Mouse (Mus musculus): ENCODE results near the gene Gm11127. TPM values are rescaled to one million over a fixed set of nuclear protein-coding genes. Genes with fewer than 3 reads are reported as not detected.
"Not testable (repeated sequence)": the region's sequence is repeated elsewhere in the genome, so short reads cannot be mapped to it uniquely, and the experiment has no call there.

Gene Gm11127
- not detected in 2 replicates for polyA plus RNA-seq (2016; fragmentation: Nextera tagmentation; extraction: Ambion mirVana)

DNA sequence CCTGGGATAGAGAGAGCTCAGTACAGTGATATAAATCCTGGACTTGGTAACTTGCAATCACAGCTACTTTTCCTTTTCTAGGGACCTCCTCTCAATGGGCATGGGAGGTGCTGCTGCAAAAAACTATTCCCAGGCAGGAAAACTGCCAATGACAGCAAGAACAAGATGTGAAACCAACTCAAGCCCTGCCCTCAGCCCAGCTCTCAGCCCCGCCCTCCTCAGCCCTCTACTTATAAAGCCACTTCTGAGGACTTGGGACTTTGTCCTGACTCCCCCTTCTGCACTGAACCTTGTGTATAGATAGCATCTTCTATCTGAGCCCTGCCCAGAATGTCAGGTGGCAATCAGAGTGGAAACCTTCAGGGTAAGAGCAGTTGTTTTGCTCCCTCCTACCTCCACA lies at the start of gene Gm11127:
Gm11127 (minus strand) TSS at position 10 of the 400 bp plus-strand sequence.
- not testable (repeated sequence) for H3K36me3 ChIP-seq; H3K27ac ChIP-seq (replicated peaks); H3K9ac ChIP-seq (replicated peaks); H3K4me2 ChIP-seq (replicated peaks); H3K4me3 ChIP-seq; H3K27me3 ChIP-seq; H3K9me3 ChIP-seq; H3K4me1 ChIP-seq; ATAC-seq (ENCODE audit: low FRiP score, low read depth)
- WGBS: 68% methylated on average over 1 of the region's 1 CpGs

- H3K4me1 ChIP-seq; H3K4me3 ChIP-seq; ATAC-seq (ENCODE audit: low FRiP score, low read depth); H3K36me3 ChIP-seq; H3K27me3 ChIP-seq; H3K27ac ChIP-seq (replicated peaks); H3K9ac ChIP-seq (replicated peaks); H3K9me3 ChIP-seq; H3K4me2 ChIP-seq (replicated peaks): not testable (repeated sequence)
- WGBS: 91% methylated on average over 12 of the region's 12 CpGs
These were observed 43.9 kb upstream of the Gm11127 start for GRCm38 (mm10) chr17:36102091-36102490.

- H3K4me1 ChIP-seq; H3K4me2 ChIP-seq (replicated peaks): not testable (repeated sequence)
- WGBS: 44% methylated on average over 2 of the region's 2 CpGs
These were observed 41.4 kb upstream of the Gm11127 start for GRCm38 (mm10) chr17:36099603-36100002.

GRCm38 (mm10) chr17:36093936-36094335 lies 35.8 kb upstream of the Gm11127 start:
- Histone ChIP-seq H3K27me3 (no peaks in the 10 kb centered on the region), H3K27ac (replicated peaks) (no peak overlapping the region), H3K9ac (replicated peaks) (no peak overlapping the region), H3K9me3 (no peaks in the 10 kb centered on the region), H3K36me3 (no peaks in the 10 kb centered on the region), H3K4me2 (replicated peaks) (no peak overlapping the region), H3K4me1 (no peaks in the 10 kb centered on the region), H3K4me3 (no peak overlapping the region)
- ATAC-seq (ENCODE audit: low FRiP score, low read depth): no peak
- WGBS: 13% methylated on average over 3 of the region's 3 CpGs

More at GRCm38 (mm10) chr17:36099603-36100002, 41.4 kb upstream of the Gm11127 start:
- H3K36me3 ChIP-seq; H3K9me3 ChIP-seq; H3K9ac ChIP-seq (replicated peaks); ATAC-seq (ENCODE audit: low FRiP score, low read depth); H3K4me3 ChIP-seq; H3K27me3 ChIP-seq; H3K27ac ChIP-seq (replicated peaks): not testable (repeated sequence)

- not testable (repeated sequence) for H3K9me3 ChIP-seq; ATAC-seq (ENCODE audit: low FRiP score, low read depth)
These were observed 34.3 kb upstream of the Gm11127 start for GRCm38 (mm10) chr17:36092520-36092919.

DNA sequence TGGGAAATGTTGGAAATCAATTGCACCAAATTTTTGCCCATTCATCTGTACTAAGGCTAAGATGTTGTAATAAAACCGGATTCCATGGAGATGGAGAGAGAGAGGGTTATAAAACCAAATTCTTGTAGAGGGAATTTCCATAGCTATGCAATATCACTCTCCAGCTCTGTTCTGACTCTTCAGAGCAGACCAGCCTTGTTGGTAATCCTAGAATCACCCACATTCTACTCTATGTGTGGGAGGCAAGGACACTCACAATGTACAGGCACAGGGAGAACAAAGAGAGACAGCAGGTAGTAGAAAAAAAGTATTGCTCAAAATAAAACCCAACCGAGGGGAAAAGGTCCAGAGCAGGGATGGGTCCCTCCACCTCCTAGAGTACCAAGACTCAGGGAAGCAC lies 33.8 kb upstream of the Gm11127 start:
- not testable (repeated sequence) for H3K9me3 ChIP-seq; H3K4me1 ChIP-seq; H3K4me2 ChIP-seq (replicated peaks); H3K9ac ChIP-seq (replicated peaks); H3K27me3 ChIP-seq; ATAC-seq (ENCODE audit: low FRiP score, low read depth); H3K27ac ChIP-seq (replicated peaks); H3K36me3 ChIP-seq; H3K4me3 ChIP-seq
- no CpG with 5 or more reads among the region's 2 CpGs for WGBS

More at GRCm38 (mm10) chr17:36092520-36092919, 34.3 kb upstream of the Gm11127 start:
- not testable (repeated sequence) for H3K4me3 ChIP-seq; H3K36me3 ChIP-seq; H3K27me3 ChIP-seq; H3K4me2 ChIP-seq (replicated peaks); H3K4me1 ChIP-seq; H3K9ac ChIP-seq (replicated peaks); H3K27ac ChIP-seq (replicated peaks)

DNA sequence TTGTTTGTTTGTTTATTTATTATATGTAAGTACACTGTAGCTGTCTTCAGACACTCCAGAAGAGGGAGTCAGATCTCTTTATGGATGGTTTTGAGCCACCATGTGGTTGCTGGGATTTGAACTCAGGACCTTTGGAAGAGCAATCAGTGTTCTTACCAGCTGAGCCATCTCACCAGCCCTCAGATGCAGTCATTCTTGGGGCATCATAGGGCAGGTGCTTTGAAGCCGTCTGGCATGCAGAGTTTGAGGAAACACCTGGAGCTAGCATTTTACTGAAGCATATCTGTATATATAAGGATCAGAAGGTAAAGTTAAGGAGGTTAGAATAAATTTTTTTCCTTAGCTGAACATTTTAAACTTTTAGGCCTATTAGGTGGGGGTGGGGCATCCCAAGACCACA lies 27.8 kb upstream of the Gm11127 start:
- H3K27me3 ChIP-seq: peaks cover 38% of the 10 kb centered on the region
- not testable (repeated sequence) for H3K9ac ChIP-seq (replicated peaks); H3K4me2 ChIP-seq (replicated peaks); H3K4me3 ChIP-seq; H3K36me3 ChIP-seq; ATAC-seq (ENCODE audit: low FRiP score, low read depth); H3K9me3 ChIP-seq; H3K27ac ChIP-seq (replicated peaks); H3K4me1 ChIP-seq
- WGBS: 72% methylated on average over 1 of the region's 1 CpGs

DNA sequence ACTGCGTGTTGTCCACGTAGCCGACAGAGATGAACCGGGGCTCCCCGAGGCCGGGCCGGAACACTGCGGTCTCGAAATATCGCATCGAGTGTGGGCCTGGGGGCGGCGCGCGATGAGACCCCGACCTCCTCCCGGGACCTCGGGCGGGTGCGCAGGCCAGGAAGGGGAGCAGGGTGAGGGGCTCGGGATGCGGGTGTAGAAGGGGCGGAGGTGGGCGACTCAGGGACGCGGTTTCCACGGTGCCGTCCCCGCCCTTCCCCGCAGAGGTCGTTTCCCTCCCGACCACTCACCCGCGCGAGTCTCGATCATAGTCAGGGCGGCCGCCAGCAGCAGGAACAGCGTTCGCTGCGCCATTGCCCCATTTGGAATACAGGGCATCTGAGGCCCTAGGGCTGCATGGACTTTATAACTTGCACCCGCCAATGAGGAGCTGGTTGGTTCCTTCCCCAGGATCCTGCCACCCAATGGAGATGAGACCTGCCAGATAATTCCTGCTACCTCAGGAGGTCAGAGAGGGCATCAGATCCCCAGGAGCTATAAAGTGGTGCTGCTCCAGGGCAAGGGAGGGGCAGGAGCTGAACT lies 25.8 kb upstream of the Gm11127 start:
- no peak overlapping the region for H3K27ac ChIP-seq (replicated peaks)
- H3K36me3 ChIP-seq: no peaks in the 10 kb centered on the region
- no peaks in the 10 kb centered on the region for H3K9me3 ChIP-seq
- peak; percentile 52 for ATAC-seq (ENCODE audit: low FRiP score, low read depth)
- H3K4me3 ChIP-seq: peak overlapping the region; percentile 57
- H3K9ac ChIP-seq (replicated peaks): peak overlapping the region; percentile 58
- peaks cover 38% of the 10 kb centered on the region for H3K27me3 ChIP-seq
- peak overlapping the region; percentile 99 for H3K4me2 ChIP-seq (replicated peaks)
- WGBS: under 1% methylated on average over 42 of the region's 42 CpGs
- H3K4me1 ChIP-seq: peaks cover 9% of the 10 kb centered on the region; the same call in 1 of the 2 replicates

- 1% methylated on average over 46 of the region's 46 CpGs for WGBS
- Histone ChIP-seq H3K9ac (replicated peaks) (peak overlapping the region; percentile 58), H3K27ac (replicated peaks) (no peak overlapping the region), H3K4me2 (replicated peaks) (peak overlapping the region; percentile 99), H3K9me3 (no peaks in the 10 kb centered on the region), H3K27me3 (peaks cover 38% of the 10 kb centered on the region), H3K4me1 (peaks cover 9% of the 10 kb centered on the region; the same call in 1 of the 2 replicates), H3K4me3 (peak overlapping the region; percentile 57), H3K36me3 (no peaks in the 10 kb centered on the region)
- peak; percentile 73 for ATAC-seq (ENCODE audit: low FRiP score, low read depth)
These were observed 25.2 kb upstream of the Gm11127 start for GRCm38 (mm10) chr17:36083266-36083869.

DNA sequence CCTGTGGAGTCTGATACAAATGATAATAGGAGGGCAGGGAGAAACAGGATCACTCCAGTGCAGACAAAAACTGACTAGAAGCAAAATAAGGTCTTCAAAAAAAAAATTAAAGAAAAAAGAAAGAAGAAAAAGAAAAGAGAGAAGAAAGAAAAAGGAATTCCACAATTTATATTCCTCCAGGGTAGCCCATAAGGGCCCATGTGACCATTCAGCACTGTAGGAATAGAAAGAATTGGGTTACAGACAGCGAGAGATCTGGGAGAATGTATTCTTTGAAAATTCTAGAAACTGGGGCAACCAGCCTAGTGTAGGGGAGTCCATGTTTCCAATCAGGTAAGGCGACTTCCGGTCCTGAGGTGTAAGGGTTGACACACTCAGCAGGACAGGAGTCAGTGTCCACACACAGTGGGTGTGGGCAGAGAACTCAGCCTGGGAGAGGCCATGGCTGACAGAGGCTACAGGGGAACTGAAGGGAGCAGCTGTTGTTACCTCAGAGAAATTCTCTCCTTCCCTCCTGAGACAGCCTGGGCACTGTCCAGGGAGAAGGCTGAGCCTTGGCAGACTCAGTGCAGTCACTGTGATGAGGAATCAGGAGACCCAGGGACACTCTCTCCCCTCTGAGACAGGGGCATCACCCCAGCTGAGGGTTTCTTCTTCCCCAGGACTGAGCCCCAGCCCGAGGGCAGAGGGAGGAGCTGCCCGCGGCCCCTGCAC lies 24.5 kb upstream of the Gm11127 start:
- WGBS: 32% methylated on average over 6 of the region's 6 CpGs

GRCm38 (mm10) chr17:36081901-36082300 lies 23.7 kb upstream of the Gm11127 start:
- H3K4me3 ChIP-seq; H3K36me3 ChIP-seq; H3K9ac ChIP-seq (replicated peaks); ATAC-seq (ENCODE audit: low FRiP score, low read depth); H3K4me1 ChIP-seq; H3K9me3 ChIP-seq; H3K27ac ChIP-seq (replicated peaks); H3K4me2 ChIP-seq (replicated peaks): not testable (repeated sequence)
- peaks cover 38% of the 10 kb centered on the region for H3K27me3 ChIP-seq

More for the DNA sequence above, 24.5 kb upstream of the Gm11127 start:
- peak overlapping the region; percentile 99 for H3K4me2 ChIP-seq (replicated peaks)
- H3K27ac ChIP-seq (replicated peaks); H3K4me1 ChIP-seq; H3K36me3 ChIP-seq; H3K9me3 ChIP-seq; ATAC-seq (ENCODE audit: low FRiP score, low read depth); H3K9ac ChIP-seq (replicated peaks): not testable (repeated sequence)
- H3K27me3 ChIP-seq: peaks cover 38% of the 10 kb centered on the region
- H3K4me3 ChIP-seq: peak overlapping the region; percentile 57

DNA sequence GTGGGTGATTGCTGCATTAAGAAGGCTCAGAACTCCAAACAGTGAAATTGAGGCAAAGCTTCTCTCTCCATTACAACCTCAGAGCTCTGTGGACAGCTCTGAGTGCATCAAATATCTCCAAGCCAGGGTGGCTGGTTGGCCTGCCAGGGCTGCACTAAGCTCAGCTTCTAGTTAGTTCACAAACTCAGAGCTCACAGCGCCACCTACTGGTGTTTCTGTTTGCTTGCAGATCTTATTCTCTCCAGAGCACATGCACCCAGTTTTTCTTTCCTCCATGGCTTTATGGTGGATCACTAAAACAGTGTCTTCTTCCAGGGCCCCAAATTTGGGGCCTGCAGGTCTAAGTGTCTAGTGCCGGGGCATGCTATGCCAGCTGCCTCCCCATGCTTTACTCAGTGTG lies 2.7 kb upstream of the Gm11127 start:
- no peak overlapping the region for H3K27ac ChIP-seq (replicated peaks)
- H3K4me3 ChIP-seq: no peak overlapping the region
- H3K9ac ChIP-seq (replicated peaks): no peak overlapping the region
- no peak overlapping the region for H3K4me2 ChIP-seq (replicated peaks)
- no peaks in the 10 kb centered on the region for H3K4me1 ChIP-seq
- no peaks in the 10 kb centered on the region for H3K27me3 ChIP-seq
- no peaks in the 10 kb centered on the region for H3K9me3 ChIP-seq
- no peaks in the 10 kb centered on the region for H3K36me3 ChIP-seq
- ATAC-seq (ENCODE audit: low FRiP score, low read depth): 0 out of 2 replicates have a peak, but pooled peaks have one; percentile 19
- 27% methylated on average over 2 of the region's 2 CpGs for WGBS

All from midbrain, embryonic 12.5 days (tissue).